Mouse (Mus musculus): ENCODE measurements around the gene Fgfbp3. TPM values are rescaled to one million over a fixed set of nuclear protein-coding genes. Genes with fewer than 3 reads are reported as not detected.
"Not testable (repeated sequence)": the region's sequence is repeated elsewhere in the genome, so short reads cannot be mapped to it uniquely, and the experiment has no call there.

The Fgfbp3 gene
- polyA plus RNA-seq, 2 experiments, result 4.5 to 5.7 TPM

GRCm38 (mm10) chr19:36878743-36879495, 40.5 kb downstream of the Fgfbp3 start:
- Histone ChIP-seq H3K27ac (replicated peaks; ENCODE audit: low read depth, low read length) (no peak overlapping the region), H3K4me2 (replicated peaks; ENCODE audit: low read depth, low read length, severe bottlenecking) (no peak overlapping the region), H3K9ac (ENCODE audit: low read depth, low read length, severe bottlenecking) (no peak overlapping the region), H3K9me3 (ENCODE audit: control insufficient read depth, low read length) (no peaks in the 10 kb centered on the region), H3K36me3 (ENCODE audit: control insufficient read depth, insufficient read depth, low read length) (peaks cover 92% of the 10 kb centered on the region), H3K4me1 (ENCODE audit: control insufficient read depth, insufficient read depth, low read length) (no peaks in the 10 kb centered on the region), H3K4me3 (replicated peaks; ENCODE audit: low read length) (no peak overlapping the region), H3K27me3 (ENCODE audit: control insufficient read depth, insufficient read depth, low read length) (no peaks in the 10 kb centered on the region)
- DNase-seq (ENCODE audit: low spot score), result no peak
- 65% methylated on average over 11 of the region's 11 CpGs for WGBS
- no peak for TF ChIP-seq POLR2A (IDR thresholded peaks at IDR 0.05; ENCODE audit: borderline replicate concordance, extremely low read depth, insufficient read depth, insufficient read length)
- no peak for ATAC-seq (ENCODE audit: low FRiP score, low read depth)

GRCm38 (mm10) chr19:36877329-36877728, 42.1 kb downstream of the Fgfbp3 start:
- no peak for TF ChIP-seq POLR2A (IDR thresholded peaks at IDR 0.05; ENCODE audit: borderline replicate concordance, extremely low read depth, insufficient read depth, insufficient read length)
- Histone ChIP-seq H3K27me3 (ENCODE audit: control insufficient read depth, insufficient read depth, low read length) (no peaks in the 10 kb centered on the region), H3K4me2 (replicated peaks; ENCODE audit: low read depth, low read length, severe bottlenecking) (no peak overlapping the region), H3K4me3 (replicated peaks; ENCODE audit: low read length) (no peak overlapping the region), H3K9ac (ENCODE audit: low read depth, low read length, severe bottlenecking) (no peak overlapping the region), H3K4me1 (ENCODE audit: control insufficient read depth, insufficient read depth, low read length) (no peaks in the 10 kb centered on the region), H3K36me3 (ENCODE audit: control insufficient read depth, insufficient read depth, low read length) (peaks cover 90% of the 10 kb centered on the region), H3K9me3 (ENCODE audit: control insufficient read depth, low read length) (no peaks in the 10 kb centered on the region), H3K27ac (replicated peaks; ENCODE audit: low read depth, low read length) (no peak overlapping the region)
- no peak for DNase-seq (ENCODE audit: low spot score)
- no peak for ATAC-seq (ENCODE audit: low FRiP score, low read depth)

GRCm38 (mm10) chr19:36874651-36875050, 44.8 kb downstream of the Fgfbp3 start:
- H3K36me3 ChIP-seq (ENCODE audit: control insufficient read depth, insufficient read depth, low read length), result peaks cover 85% of the 10 kb centered on the region
- 90% methylated on average over 2 of the region's 2 CpGs for WGBS

GRCm38 (mm10) chr19:36868675-36869074, 50.7 kb downstream of the Fgfbp3 start:
- H3K27me3 ChIP-seq (ENCODE audit: control insufficient read depth, insufficient read depth, low read length); H3K4me2 ChIP-seq (replicated peaks; ENCODE audit: low read depth, low read length, severe bottlenecking); H3K27ac ChIP-seq (replicated peaks; ENCODE audit: low read depth, low read length); ATAC-seq (ENCODE audit: low FRiP score, low read depth); DNase-seq (ENCODE audit: low spot score); H3K9me3 ChIP-seq (ENCODE audit: control insufficient read depth, low read length); H3K4me1 ChIP-seq (ENCODE audit: control insufficient read depth, insufficient read depth, low read length); H3K4me3 ChIP-seq (replicated peaks; ENCODE audit: low read length); H3K9ac ChIP-seq (ENCODE audit: low read depth, low read length, severe bottlenecking): not testable (repeated sequence)
- peaks cover 80% of the 10 kb centered on the region for H3K36me3 ChIP-seq (ENCODE audit: control insufficient read depth, insufficient read depth, low read length)
- WGBS, result 82% methylated on average over 3 of the region's 3 CpGs

More at GRCm38 (mm10) chr19:36874651-36875050, 44.8 kb downstream of the Fgfbp3 start:
- Histone ChIP-seq H3K4me1 (ENCODE audit: control insufficient read depth, insufficient read depth, low read length) (no peaks in the 10 kb centered on the region), H3K27ac (replicated peaks; ENCODE audit: low read depth, low read length) (no peak overlapping the region), H3K4me2 (replicated peaks; ENCODE audit: low read depth, low read length, severe bottlenecking) (no peak overlapping the region), H3K27me3 (ENCODE audit: control insufficient read depth, insufficient read depth, low read length) (no peaks in the 10 kb centered on the region), H3K9me3 (ENCODE audit: control insufficient read depth, low read length) (no peaks in the 10 kb centered on the region), H3K4me3 (replicated peaks; ENCODE audit: low read length) (no peak overlapping the region), H3K9ac (ENCODE audit: low read depth, low read length, severe bottlenecking) (no peak overlapping the region)
- TF ChIP-seq POLR2A (IDR thresholded peaks at IDR 0.05; ENCODE audit: borderline replicate concordance, extremely low read depth, insufficient read depth, insufficient read length), result no peak
- ATAC-seq (ENCODE audit: low FRiP score, low read depth) (no peak), DNase-seq (ENCODE audit: low spot score) (no peak)

Other genes starting within 250 kb of the Fgfbp3 start
- 10.5 and 12.6 TPM in 2 replicates for gene Ppp1r3c, start 183.0 kb downstream of the Fgfbp3 start, polyA plus RNA-seq (2012; rRNA removed)
- gene Ppp1r3c, start 183.0 kb downstream of the Fgfbp3 start, polyA plus RNA-seq (2014; fragmentation: Nextera tagmentation; extraction: Ambion mirVana), result 16.4 and 19.0 TPM in 2 replicates
- gene Tnks2, start 85.4 kb downstream of the Fgfbp3 start, polyA plus RNA-seq (2012; rRNA removed), result 82.2 and 82.9 TPM in 2 replicates
- gene Tnks2, start 85.4 kb downstream of the Fgfbp3 start, polyA plus RNA-seq (2014; fragmentation: Nextera tagmentation; extraction: Ambion mirVana), result 74.9 and 81.3 TPM in 2 replicates
- gene Btaf1, start 6.5 kb upstream of the Fgfbp3 start, polyA plus RNA-seq (2012; rRNA removed), result 13.2 and 13.6 TPM in 2 replicates
- gene Btaf1, start 6.5 kb upstream of the Fgfbp3 start, polyA plus RNA-seq (2014; fragmentation: Nextera tagmentation; extraction: Ambion mirVana), result 13.2 and 14.8 TPM in 2 replicates